Mouse (Mus musculus) midbrain, embryonic 10.5 days (tissue): ENCODE measurements around the gene Borcs8. TPM values are rescaled to one million over a fixed set of nuclear protein-coding genes. Genes with fewer than 3 reads are reported as not detected.

Experiments
- DNase-seq: peaks from one replicate; pipeline ENCODE4 v3.0.0-alpha.2; 2017; ENCODE audit warnings: low spot score
- H3K27ac ChIP-seq: fragments of 300-500 bp; sonication (generic); replicated peaks from 2 replicates; pipeline ENCODE4 v1.5.1; 2016; ENCODE audit warnings: mild to moderate bottlenecking
- H3K27me3 ChIP-seq: fragments of 300-500 bp; sonication (generic); 2 replicates; pipeline ENCODE4 v1.6.1; 2016; ENCODE audit warnings: low read depth, mild to moderate bottlenecking; ENCODE audit not compliant: poor library complexity, severe bottlenecking
- H3K36me3 ChIP-seq: fragments of 300-500 bp; sonication (generic); 2 replicates; pipeline ENCODE4 v1.6.1; 2016; ENCODE audit warnings: mild to moderate bottlenecking, moderate library complexity
- H3K4me1 ChIP-seq: fragments of 300-500 bp; sonication (generic); 2 replicates; pipeline ENCODE4 v1.6.1; 2016
- H3K4me3 ChIP-seq: fragments of 300-500 bp; sonication (generic); 2 replicates; pipeline ENCODE4 v1.5.1; 2016; ENCODE audit warnings: mild to moderate bottlenecking, moderate library complexity
- H3K9me3 ChIP-seq: fragments of 300-500 bp; sonication (generic); replicated peaks from 2 replicates; pipeline ENCODE4 v1.6.1; 2016; ENCODE audit warnings: mild to moderate bottlenecking
- WGBS: fragments of 180-500 bp; shearing (Covaris S2); methylation state at CpG from one replicate; pipeline ENCODE4 v1.1.7; 2016; 5-methylcytosine and 5-hydroxymethylcytosine counted together
- polyA plus RNA-seq: library from polyadenylated mRNA; unstranded; fragments of >200 nt; fragmentation: Nextera tagmentation; extraction: Ambion mirVana; gene quantifications from 2 replicates; pipeline ENCODE4 v1.2.1, GENCODE M21; 2016

Gene Borcs8
- polyA plus RNA-seq, 1 experiment from 2014 or later = 38.2 TPM

DNA sequence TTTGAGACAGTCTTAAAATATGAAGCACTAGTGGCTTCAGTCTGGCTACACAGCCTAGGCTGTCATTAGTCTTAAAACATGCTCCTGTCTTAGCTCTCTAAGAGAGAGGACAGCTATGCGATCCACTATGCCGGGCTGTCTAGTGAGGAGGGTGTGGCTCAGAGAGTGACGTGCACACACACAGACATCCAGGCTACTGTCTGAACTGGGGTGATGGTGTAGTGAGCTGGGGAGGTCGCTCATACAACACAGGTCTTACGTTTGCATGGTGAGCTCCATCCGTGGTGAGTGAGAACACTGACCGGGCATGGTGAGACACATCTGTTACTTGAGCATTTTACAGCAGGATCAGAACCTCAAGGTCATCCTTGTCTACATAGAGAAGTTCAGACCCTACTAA lies 31.9 kb downstream of the Borcs8 start:
- DNase-seq = no peak
- peaks cover 4% of the 10 kb centered on the region for H3K27me3 ChIP-seq
- WGBS = 87% methylated on average over 7 of the region's 7 CpGs
- H3K9me3 ChIP-seq = no peaks in the 10 kb centered on the region
- peak overlapping the region; percentile 86 for H3K27ac ChIP-seq
- peaks cover 9% of the 10 kb centered on the region; the same call in 1 of the 2 replicates for H3K36me3 ChIP-seq
- H3K4me3 ChIP-seq = 0 out of 2 replicates have a peak overlapping the region, but pooled peaks have one; percentile 80
- H3K4me1 ChIP-seq = peaks cover 33% of the 10 kb centered on the region

DNA sequence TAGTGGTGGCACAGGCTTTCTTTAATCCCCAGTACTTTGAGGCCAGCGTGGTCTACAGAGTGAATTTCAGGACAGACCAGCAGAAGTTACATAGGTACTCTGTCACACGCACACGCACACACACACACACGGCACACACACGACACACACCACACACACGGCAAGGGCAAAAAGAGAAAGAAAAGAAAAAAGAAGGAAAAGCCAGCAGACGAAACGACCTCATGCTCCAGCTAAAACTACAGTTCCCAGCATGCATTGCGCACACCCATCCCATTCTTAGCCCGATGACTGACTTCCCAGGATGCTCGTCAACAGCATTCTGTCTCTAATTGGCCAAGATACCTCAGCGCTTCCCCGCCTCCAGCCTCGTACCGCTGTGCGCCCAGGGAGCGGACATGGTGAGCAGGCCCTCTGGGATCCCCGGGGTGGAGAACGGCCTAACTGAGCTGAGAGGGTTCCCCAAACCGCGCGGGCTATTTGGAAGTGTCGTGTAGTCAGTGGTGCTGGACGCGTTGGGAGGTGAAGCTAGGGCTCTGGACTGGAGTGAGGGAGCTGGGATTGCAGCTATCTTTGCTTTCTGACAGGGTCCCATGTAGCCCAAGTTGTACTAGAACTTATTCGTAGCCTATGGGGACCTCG lies 32.9 kb downstream of the Borcs8 start, which contains the start of gene Tmem161a:
Gene Tmem161a (plus strand): TSS at position 314 of the 639 bp plus-strand sequence.
- no peaks in the 10 kb centered on the region for H3K9me3 ChIP-seq
- 3% methylated on average over 27 of the region's 27 CpGs for WGBS

DNA sequence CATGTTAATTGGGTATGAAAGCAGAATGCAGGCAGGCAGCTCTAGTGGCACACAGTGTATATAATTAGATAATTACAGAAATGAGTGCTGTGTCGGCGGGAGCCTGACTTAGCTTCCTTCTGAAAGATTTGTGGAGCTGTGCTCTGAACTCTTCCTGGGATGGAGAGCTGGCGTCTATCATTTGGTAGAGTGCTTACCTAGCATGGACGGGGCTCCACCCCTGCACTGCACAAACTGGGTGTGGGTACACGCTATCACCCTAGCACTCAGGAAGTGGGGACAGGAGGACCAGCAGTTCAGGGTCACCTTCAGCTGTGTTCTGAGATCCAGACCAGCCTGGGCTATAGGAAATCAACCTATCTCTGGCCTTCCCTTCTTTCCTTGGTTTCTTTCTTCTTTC lies 34.0 kb downstream of the Borcs8 start:
- H3K27me3 ChIP-seq = no peaks in the 10 kb centered on the region
- WGBS = 86% methylated on average over 5 of the region's 5 CpGs
- peaks cover 28% of the 10 kb centered on the region for H3K36me3 ChIP-seq
- peaks cover 25% of the 10 kb centered on the region for H3K4me1 ChIP-seq
- peak overlapping the region; percentile 80; the same call in 1 of the 2 replicates for H3K4me3 ChIP-seq
- no peak for DNase-seq
- H3K27ac ChIP-seq = no peak overlapping the region
- H3K9me3 ChIP-seq = no peaks in the 10 kb centered on the region

More for the DNA sequence above, 32.9 kb downstream of the Borcs8 start, which contains the start of gene Tmem161a:
- Histone ChIP-seq H3K4me3 (peak within 1 kb of the TSS; percentile 80), H3K4me1 (peaks cover 25% of the 10 kb centered on the region), H3K27me3 (no peaks in the 10 kb centered on the region; the same call in 1 of the 2 replicates), H3K27ac (peak within 1 kb of the TSS; percentile 86), H3K36me3 (peaks cover 19% of the 10 kb centered on the region)
- peak; percentile 89 for DNase-seq

GRCm38 (mm10) chr8:70174079-70174478 lies 34.8 kb downstream of the Borcs8 start:
- peaks cover 25% of the 10 kb centered on the region for H3K4me1 ChIP-seq
- H3K4me3 ChIP-seq = no peak overlapping the region
- 96% methylated on average over 7 of the region's 7 CpGs for WGBS
- no peak for DNase-seq
- H3K9me3 ChIP-seq = no peaks in the 10 kb centered on the region
- peaks cover 35% of the 10 kb centered on the region for H3K36me3 ChIP-seq
- no peaks in the 10 kb centered on the region for H3K27me3 ChIP-seq
- no peak overlapping the region for H3K27ac ChIP-seq

- 93% methylated on average over 2 of the region's 2 CpGs for WGBS
- Histone ChIP-seq H3K4me1 (peaks cover 11% of the 10 kb centered on the region), H3K27ac (no peak overlapping the region), H3K4me3 (no peak overlapping the region), H3K9me3 (no peaks in the 10 kb centered on the region), H3K36me3 (peaks cover 69% of the 10 kb centered on the region), H3K27me3 (no peaks in the 10 kb centered on the region)
- no peak for DNase-seq
Measured at GRCm38 (mm10) chr8:70178231-70178630, 38.9 kb downstream of the Borcs8 start.

GRCm38 (mm10) chr8:70179082-70179481 lies 39.8 kb downstream of the Borcs8 start:
- peaks cover 70% of the 10 kb centered on the region for H3K36me3 ChIP-seq
- WGBS = 97% methylated on average over 4 of the region's 4 CpGs
- H3K4me3 ChIP-seq = no peak overlapping the region
- no peak for DNase-seq
- H3K4me1 ChIP-seq = peaks cover 6% of the 10 kb centered on the region
- H3K27ac ChIP-seq = no peak overlapping the region
- H3K27me3 ChIP-seq = no peaks in the 10 kb centered on the region
- no peaks in the 10 kb centered on the region for H3K9me3 ChIP-seq

GRCm38 (mm10) chr8:70181212-70181902 lies 42.1 kb downstream of the Borcs8 start:
- DNase-seq = no peak
- no peak overlapping the region for H3K27ac ChIP-seq
- H3K36me3 ChIP-seq = peaks cover 60% of the 10 kb centered on the region
- no peaks in the 10 kb centered on the region for H3K27me3 ChIP-seq
- H3K9me3 ChIP-seq = no peaks in the 10 kb centered on the region
- H3K4me1 ChIP-seq = peaks cover 2% of the 10 kb centered on the region; the same call in 1 of the 2 replicates
- WGBS = 85% methylated on average over 16 of the region's 16 CpGs
- no peak overlapping the region for H3K4me3 ChIP-seq

- Histone ChIP-seq H3K4me1 (peaks cover 2% of the 10 kb centered on the region; the same call in 1 of the 2 replicates), H3K27ac (no peak overlapping the region), H3K4me3 (no peak overlapping the region), H3K9me3 (no peaks in the 10 kb centered on the region), H3K36me3 (peaks cover 55% of the 10 kb centered on the region), H3K27me3 (no peaks in the 10 kb centered on the region)
- no peak for DNase-seq
- WGBS = 80% methylated on average over 2 of the region's 2 CpGs
Measured at GRCm38 (mm10) chr8:70181903-70182252, 42.6 kb downstream of the Borcs8 start.

- Histone ChIP-seq H3K9me3 (no peaks in the 10 kb centered on the region), H3K27ac (no peak overlapping the region), H3K27me3 (no peaks in the 10 kb centered on the region), H3K4me3 (no peak overlapping the region), H3K4me1 (peaks cover 2% of the 10 kb centered on the region; the same call in 1 of the 2 replicates), H3K36me3 (peaks cover 44% of the 10 kb centered on the region)
- WGBS = 87% methylated on average over 4 of the region's 4 CpGs
- DNase-seq = no peak
Measured at GRCm38 (mm10) chr8:70183194-70183593, 43.9 kb downstream of the Borcs8 start.

GRCm38 (mm10) chr8:70188707-70189106 lies 49.4 kb downstream of the Borcs8 start:
- H3K36me3 ChIP-seq = no peaks in the 10 kb centered on the region
- no peak for DNase-seq
- WGBS = 69% methylated on average over 7 of the region's 7 CpGs
- no peaks in the 10 kb centered on the region for H3K9me3 ChIP-seq
- H3K4me3 ChIP-seq = no peak overlapping the region
- H3K27me3 ChIP-seq = no peaks in the 10 kb centered on the region
- H3K27ac ChIP-seq = no peak overlapping the region
- peaks cover 17% of the 10 kb centered on the region for H3K4me1 ChIP-seq

- WGBS = 74% methylated on average over 5 of the region's 5 CpGs
- no peak overlapping the region for H3K27ac ChIP-seq
Measured at GRCm38 (mm10) chr8:70193238-70193637, 53.9 kb downstream of the Borcs8 start.

GRCm38 (mm10) chr8:70194191-70194590 lies 54.9 kb downstream of the Borcs8 start:
- Histone ChIP-seq H3K27ac (no peak overlapping the region), H3K4me1 (peaks cover 23% of the 10 kb centered on the region), H3K27me3 (no peaks in the 10 kb centered on the region), H3K36me3 (no peaks in the 10 kb centered on the region), H3K4me3 (no peak overlapping the region), H3K9me3 (no peaks in the 10 kb centered on the region)
- 86% methylated on average over 3 of the region's 3 CpGs for WGBS
- DNase-seq = no peak

More at GRCm38 (mm10) chr8:70193238-70193637, 53.9 kb downstream of the Borcs8 start:
- no peak overlapping the region for H3K4me3 ChIP-seq
- H3K27me3 ChIP-seq = no peaks in the 10 kb centered on the region
- H3K9me3 ChIP-seq = no peaks in the 10 kb centered on the region
- H3K4me1 ChIP-seq = peaks cover 23% of the 10 kb centered on the region
- H3K36me3 ChIP-seq = no peaks in the 10 kb centered on the region
- DNase-seq = no peak

DNA sequence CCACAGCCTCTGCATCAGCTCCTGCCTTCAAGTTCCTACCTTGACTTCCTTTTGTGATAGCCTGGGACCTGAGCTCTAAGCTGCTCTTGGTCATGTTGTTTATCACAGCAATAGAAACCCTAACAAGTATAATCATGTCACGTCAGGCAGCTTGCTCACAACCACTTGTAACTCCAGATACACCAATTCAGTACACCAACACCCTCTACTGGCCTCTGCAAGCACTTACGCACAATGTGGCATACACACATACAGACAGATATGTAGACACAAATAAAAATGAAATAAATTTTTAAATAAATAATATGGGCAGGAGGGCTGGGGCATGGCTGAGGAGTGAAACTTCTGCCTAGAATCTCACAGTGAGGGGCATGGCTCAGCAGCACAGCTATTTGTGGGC lies 56.5 kb downstream of the Borcs8 start:
- no peak for DNase-seq
- WGBS = 86% methylated on average over 2 of the region's 2 CpGs
- Histone ChIP-seq H3K27ac (no peak overlapping the region), H3K27me3 (no peaks in the 10 kb centered on the region), H3K4me3 (no peak overlapping the region), H3K9me3 (no peaks in the 10 kb centered on the region), H3K36me3 (no peaks in the 10 kb centered on the region), H3K4me1 (peaks cover 14% of the 10 kb centered on the region; the same call in 1 of the 2 replicates)
